Mouse (Mus musculus) kidney, postnatal 0 days (tissue): ENCODE results near the gene Ccdc81. TPM values are rescaled to one million over a fixed set of nuclear protein-coding genes. Genes with fewer than 3 reads are reported as not detected.

Source experiments
- ATAC-seq: fragments of 200-750 bp; cut with Nextera tagmentation; replicated peaks from 2 replicates; pipeline ENCODE4 v1.8.0; 2017; ENCODE audit warnings: low read depth, moderate number of reproducible peaks, moderate TSS enrichment, moderate library complexity; ENCODE audit not compliant: low FRiP score
- DNase-seq: peaks from one replicate; pipeline ENCODE4 v3.0.0-alpha.2; 2016; ENCODE audit warnings: low spot score
- H3K27ac ChIP-seq: fragments of 300-500 bp; sonication (generic); 2 replicates; pipeline ENCODE4 v1.5.1; 2014; ENCODE audit warnings: mild to moderate bottlenecking
- H3K27me3 ChIP-seq: fragments of 300-500 bp; sonication (generic); 2 replicates; pipeline ENCODE4 v1.6.1; 2014; ENCODE audit warnings: low read length, mixed read lengths; ENCODE audit not compliant: insufficient read depth
- H3K36me3 ChIP-seq: fragments of 300-500 bp; sonication (generic); 2 replicates; pipeline ENCODE4 v1.6.1; 2014; ENCODE audit warnings: low read length, mixed read lengths; ENCODE audit not compliant: insufficient read depth
- H3K4me1 ChIP-seq: fragments of 300-500 bp; sonication (generic); replicated peaks from 2 replicates; pipeline ENCODE4 v1.6.1; 2014; ENCODE audit warnings: antibody characterized with exemption, low read length, mixed read lengths; ENCODE audit not compliant: insufficient read depth
- H3K4me2 ChIP-seq: fragments of 300-500 bp; sonication (generic); 2 replicates; pipeline ENCODE4 v1.6.1; 2014; ENCODE audit warnings: mild to moderate bottlenecking, low read length, moderate library complexity, mixed read lengths
- H3K4me3 ChIP-seq: fragments of 300-500 bp; sonication (generic); replicated peaks from 2 replicates; pipeline ENCODE4 v1.5.1; 2014; ENCODE audit warnings: low read depth, low read length
- H3K9ac ChIP-seq: fragments of 300-500 bp; sonication (generic); 2 replicates; pipeline ENCODE4 v1.6.1; 2014; ENCODE audit warnings: low read depth, low read length
- H3K9me3 ChIP-seq: fragments of 300-500 bp; sonication (generic); replicated peaks from 2 replicates; pipeline ENCODE4 v1.6.1; 2016; ENCODE audit warnings: low read length, inconsistent platforms, mixed read lengths
- CTCF ChIP-seq: IDR thresholded peaks from 2 replicates; pipeline ENCODE4 v1.5.1; 2016; ENCODE audit warnings: antibody characterized with exemption, low read depth, mild to moderate bottlenecking, moderate library complexity
- WGBS: fragments of 180-500 bp; shearing (Covaris S2); extraction: QIAGEN DNeasy Blood & Tissue Kit; methylation state at CpG from one replicate; pipeline ENCODE4 v1.1.7; 2014; 5-methylcytosine and 5-hydroxymethylcytosine counted together
- polyA plus RNA-seq: library from polyadenylated mRNA; unstranded; fragments of >200 nt; fragmentation: Nextera tagmentation; extraction: Ambion mirVana; gene quantifications from 2 replicates; pipeline ENCODE4 v1.2.1, GENCODE M21; 2015

Gene Ccdc81
- polyA plus RNA-seq, 1 experiment from 2014 or later, result 0.21 TPM

GRCm38 (mm10) chr7:89828436-89829065 lies 74.9 kb downstream of the Ccdc81 start:
- Histone ChIP-seq H3K4me3 (no peak overlapping the region), H3K9me3 (no peaks in the 10 kb centered on the region), H3K36me3 (no peaks in the 10 kb centered on the region), H3K27ac (no peak overlapping the region), H3K27me3 (no peaks in the 10 kb centered on the region), H3K4me1 (no peaks in the 10 kb centered on the region), H3K9ac (no peak overlapping the region), H3K4me2 (no peak overlapping the region)
- WGBS, result 76% methylated on average over 4 of the region's 4 CpGs
- no peak for TF ChIP-seq CTCF
- ATAC-seq (no peak), DNase-seq (no peak)

Other genes with a start within 250 kb of the Ccdc81 start
- 138 and 145 TPM in 2 replicates for gene Hikeshi, start 37.6 kb upstream of the Ccdc81 start, polyA plus RNA-seq
- gene Eed, start 77.4 kb upstream of the Ccdc81 start, polyA plus RNA-seq, result 51.0 and 54.3 TPM in 2 replicates
- gene Picalm, start 226.6 kb upstream of the Ccdc81 start, polyA plus RNA-seq, result 48.2 and 48.6 TPM in 2 replicates